Mouse (Mus musculus): Measurements from ENCODE around the gene Rbl1.

DNA sequence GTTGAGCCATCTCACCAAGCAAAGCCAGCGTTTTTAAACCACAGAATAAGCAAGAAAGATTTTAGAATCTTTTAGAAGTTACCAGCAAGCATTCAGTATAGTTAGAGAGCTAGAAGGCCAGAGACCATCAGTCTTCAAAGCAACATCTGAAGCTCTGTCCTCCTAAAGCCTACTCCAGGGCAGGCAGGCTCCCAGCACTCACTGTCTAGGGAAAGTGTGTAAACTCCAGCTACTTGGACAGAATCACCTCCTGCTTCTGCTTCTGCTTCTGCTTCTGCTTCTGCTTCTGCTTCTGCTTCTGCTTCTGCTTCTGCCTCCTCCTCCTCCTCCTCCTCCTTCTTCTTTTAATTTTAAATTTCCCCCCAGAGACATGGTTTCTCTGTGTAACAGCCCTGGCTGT lies 48.3 kb downstream of the Rbl1 start:
- no peak for TF ChIP-seq POLR2A (IDR thresholded peaks at IDR 0.05; ENCODE audit: low read depth, low read length)
- no peak for TF ChIP-seq CTCF (IDR thresholded peaks at IDR 0.05; ENCODE audit: borderline replicate concordance, insufficient read depth, low read length)

Data from embryonic fibroblast, embryonic 13.5 days (primary cell).